Mouse (Mus musculus) embryonic fibroblast, embryonic 13.5 days (primary cell): ENCODE results near the gene Dnah7c.

Source experiments
- CTCF ChIP-seq: IDR thresholded peaks from 2 replicates; pipeline ENCODE4 v1.5.1; 2011; ENCODE audit warnings: mild to moderate bottlenecking, control low read depth, low read length, moderate library complexity, borderline replicate concordance; ENCODE audit not compliant: insufficient read depth
- POLR2A ChIP-seq: IDR thresholded peaks from 2 replicates; pipeline ENCODE4 v1.6.1; 2011; ENCODE audit warnings: low read depth, mild to moderate bottlenecking, control low read depth, low read length, moderate library complexity

GRCm38 (mm10) chr1:46822256-46822972 lies 397.0 kb downstream of the Dnah7c start:
- TF ChIP-seq POLR2A (no peak), CTCF (no peak)
